Mouse (Mus musculus): Measurements from ENCODE around the gene Trim63. TPM values are rescaled to one million over a fixed set of nuclear protein-coding genes. Genes with fewer than 3 reads are reported as not detected.

Trim63 gene
- total and polyA plus RNA-seq, 2 experiments, result 0.09 TPM; not detected in 1

DNA sequence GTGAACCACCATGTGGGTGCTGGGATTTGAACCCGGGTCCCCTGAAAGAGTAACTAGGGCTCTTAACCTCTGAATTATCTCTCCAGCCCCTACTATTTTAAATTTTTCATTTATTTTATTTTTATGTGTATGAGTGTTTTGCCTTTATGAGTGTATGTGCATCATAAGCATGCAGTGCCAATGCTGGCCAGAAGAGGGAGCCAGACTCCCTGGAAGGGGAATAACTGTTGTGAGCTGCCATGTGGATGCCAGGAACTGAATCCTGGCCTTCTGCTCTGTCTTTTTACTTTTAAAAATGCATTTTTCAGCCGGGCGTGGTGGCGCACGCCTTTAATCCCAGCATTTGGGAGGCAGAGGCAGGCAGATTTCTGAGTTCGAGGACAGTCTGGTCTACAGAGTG, 2.0 kb upstream of the Trim63 start:
- no peak overlapping the region for H3K9ac ChIP-seq (ENCODE audit: low read depth, low read length)
- no peaks in the 10 kb centered on the region for H3K27me3 ChIP-seq (ENCODE audit: control insufficient read depth, insufficient read depth, low read length)
- TF ChIP-seq CTCF (IDR thresholded peaks at IDR 0.05; ENCODE audit: low read depth, low read length), result no peak; the same call in 1 of the 2 replicates
- TF ChIP-seq POLR2A (IDR thresholded peaks at IDR 0.05; ENCODE audit: extremely low read depth, insufficient read depth, low read length), result no peak
- no peaks in the 10 kb centered on the region for H3K79me2 ChIP-seq (ENCODE audit: control insufficient read depth, insufficient read depth, low read length)
- no peak for DNase-seq (ENCODE audit: extremely low read depth, low read depth, low spot score)
- H3K27ac ChIP-seq (replicated peaks; ENCODE audit: insufficient read depth, low read depth, low read length), result no peak overlapping the region
- no peak overlapping the region for H3K4me3 ChIP-seq (ENCODE audit: insufficient read depth, low read depth, low read length)
- peaks cover 2% of the 10 kb centered on the region; the same call in 1 of the 2 replicates for H3K4me1 ChIP-seq (ENCODE audit: control insufficient read depth, insufficient read depth, low read length)
- WGBS, result 95% methylated on average over 6 of the region's 6 CpGs
- H3K36me3 ChIP-seq (ENCODE audit: control insufficient read depth, insufficient read depth, low read length), result no peaks in the 10 kb centered on the region

DNA sequence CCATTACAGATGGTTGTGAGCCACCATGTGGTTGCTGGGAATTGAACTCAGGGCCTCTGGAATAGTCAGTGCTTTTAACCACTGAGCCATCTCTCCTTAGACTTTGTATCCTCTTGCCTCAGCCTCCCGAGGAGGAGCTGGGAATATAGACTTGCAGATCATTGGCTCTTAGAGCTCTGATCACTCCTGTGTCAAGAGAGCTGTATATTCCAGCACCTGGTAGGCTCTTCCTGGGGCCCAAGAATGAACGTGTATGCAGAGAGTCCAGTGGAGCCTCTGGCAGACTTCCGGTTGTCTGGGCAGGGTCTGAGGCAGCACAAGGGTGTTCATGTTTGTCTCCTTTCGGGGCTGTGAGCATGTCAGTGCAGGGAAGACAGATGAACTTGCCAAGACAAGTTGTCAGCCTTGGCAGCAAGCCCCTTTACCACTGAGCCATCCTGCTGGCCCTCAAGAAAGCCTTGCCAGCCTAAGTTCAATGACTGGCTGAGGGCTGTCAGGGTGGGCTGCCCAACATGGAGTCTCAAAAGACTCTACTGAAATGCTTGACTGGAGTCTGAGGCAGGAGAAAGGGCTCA, 752 bp upstream of the Trim63 start:
- 92% methylated on average over 4 of the region's 4 CpGs for WGBS
- Histone ChIP-seq H3K27me3 (ENCODE audit: control insufficient read depth, insufficient read depth, low read length) (no peaks in the 10 kb centered on the region), H3K79me2 (ENCODE audit: control insufficient read depth, insufficient read depth, low read length) (no peaks in the 10 kb centered on the region)

DNA sequence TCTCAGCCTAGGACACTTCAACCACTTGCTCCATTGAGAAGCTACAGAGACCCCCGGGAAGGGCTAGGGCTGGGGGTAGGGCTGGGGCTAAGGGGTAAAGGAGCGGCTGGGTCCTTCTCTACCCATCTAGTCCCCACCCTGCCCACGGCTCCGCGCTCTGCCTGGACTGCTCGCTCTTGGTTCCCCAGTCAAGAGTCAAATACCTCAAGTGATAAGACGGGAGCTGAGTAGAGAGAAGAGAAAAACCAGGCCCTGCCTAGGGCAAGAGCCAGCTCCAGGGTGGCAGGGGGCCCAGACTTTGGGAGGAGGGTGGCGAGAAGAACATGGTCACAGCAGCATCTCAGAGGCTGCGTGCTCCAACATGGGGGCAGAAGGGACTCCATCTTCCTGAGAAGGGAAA, 550 bp downstream of the Trim63 start:
- 73% methylated on average over 9 of the region's 9 CpGs for WGBS
- Histone ChIP-seq H3K4me3 (ENCODE audit: insufficient read depth, low read depth, low read length) (no peak overlapping the region), H3K27me3 (ENCODE audit: control insufficient read depth, insufficient read depth, low read length) (no peaks in the 10 kb centered on the region), H3K27ac (replicated peaks; ENCODE audit: insufficient read depth, low read depth, low read length) (no peak overlapping the region), H3K4me1 (ENCODE audit: control insufficient read depth, insufficient read depth, low read length) (no peaks in the 10 kb centered on the region), H3K36me3 (ENCODE audit: control insufficient read depth, insufficient read depth, low read length) (no peaks in the 10 kb centered on the region), H3K9ac (ENCODE audit: low read depth, low read length) (no peak overlapping the region), H3K79me2 (ENCODE audit: control insufficient read depth, insufficient read depth, low read length) (no peaks in the 10 kb centered on the region)
- TF ChIP-seq POLR2A (IDR thresholded peaks at IDR 0.05; ENCODE audit: extremely low read depth, insufficient read depth, low read length) (no peak), CTCF (IDR thresholded peaks at IDR 0.05; ENCODE audit: low read depth, low read length) (no peak)
- DNase-seq (ENCODE audit: extremely low read depth, low read depth, low spot score), result no peak

More for the DNA sequence above, 752 bp upstream of the Trim63 start:
- DNase-seq (ENCODE audit: extremely low read depth, low read depth, low spot score), result no peak
- no peak overlapping the region for H3K4me3 ChIP-seq (ENCODE audit: insufficient read depth, low read depth, low read length)
- peaks cover 2% of the 10 kb centered on the region; the same call in 1 of the 2 replicates for H3K4me1 ChIP-seq (ENCODE audit: control insufficient read depth, insufficient read depth, low read length)
- no peak overlapping the region for H3K9ac ChIP-seq (ENCODE audit: low read depth, low read length)
- no peak overlapping the region for H3K27ac ChIP-seq (replicated peaks; ENCODE audit: insufficient read depth, low read depth, low read length)
- H3K36me3 ChIP-seq (ENCODE audit: control insufficient read depth, insufficient read depth, low read length), result no peaks in the 10 kb centered on the region
- no peak for TF ChIP-seq CTCF (IDR thresholded peaks at IDR 0.05; ENCODE audit: low read depth, low read length)
- TF ChIP-seq POLR2A (IDR thresholded peaks at IDR 0.05; ENCODE audit: extremely low read depth, insufficient read depth, low read length), result no peak

DNA sequence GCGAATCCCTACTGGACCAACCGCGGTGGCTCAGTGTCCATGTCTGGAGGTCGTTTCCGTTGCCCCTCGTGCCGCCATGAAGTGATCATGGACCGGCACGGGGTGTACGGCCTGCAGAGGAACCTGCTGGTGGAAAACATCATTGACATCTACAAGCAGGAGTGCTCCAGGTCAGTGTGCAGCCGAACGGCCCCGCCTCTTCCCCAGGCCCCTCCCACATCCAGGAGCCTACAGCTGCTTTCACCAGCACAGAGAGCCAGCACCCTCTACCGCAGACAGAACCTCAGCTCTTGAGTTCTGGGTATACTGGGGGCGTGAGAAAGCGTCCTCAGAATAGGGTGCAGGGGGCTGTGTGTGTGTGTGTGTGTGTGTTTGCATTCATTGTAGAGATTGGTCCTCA, 1.5 kb downstream of the Trim63 start:
- H3K4me1 ChIP-seq (ENCODE audit: control insufficient read depth, insufficient read depth, low read length), result no peaks in the 10 kb centered on the region
- no peak for DNase-seq (ENCODE audit: extremely low read depth, low read depth, low spot score)

DNA sequence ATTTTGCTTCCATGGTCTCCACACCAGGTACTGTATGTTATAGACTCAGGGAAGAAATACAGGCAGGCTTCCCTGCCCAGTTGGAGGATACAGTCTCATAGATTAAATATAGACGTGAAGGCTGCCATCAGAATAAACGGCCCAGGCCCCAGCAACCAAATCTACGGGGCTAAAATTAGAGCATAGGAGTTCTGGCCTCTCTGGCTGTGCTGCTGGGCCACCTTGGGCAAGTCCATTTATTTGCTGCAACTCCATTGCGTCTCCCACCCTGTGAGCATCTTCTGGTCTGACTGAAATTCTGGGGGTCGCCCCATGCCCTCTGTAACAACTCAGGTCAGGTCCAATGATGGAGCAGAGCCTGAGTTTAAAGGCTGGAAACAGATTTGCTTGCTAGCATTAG, 4.2 kb downstream of the Trim63 start:
- Histone ChIP-seq H3K4me1 (ENCODE audit: control insufficient read depth, insufficient read depth, low read length) (no peaks in the 10 kb centered on the region), H3K36me3 (ENCODE audit: control insufficient read depth, insufficient read depth, low read length) (no peaks in the 10 kb centered on the region), H3K27me3 (ENCODE audit: control insufficient read depth, insufficient read depth, low read length) (no peaks in the 10 kb centered on the region), H3K27ac (replicated peaks; ENCODE audit: insufficient read depth, low read depth, low read length) (no peak overlapping the region), H3K4me3 (ENCODE audit: insufficient read depth, low read depth, low read length) (no peak overlapping the region), H3K9ac (ENCODE audit: low read depth, low read length) (no peak overlapping the region), H3K79me2 (ENCODE audit: control insufficient read depth, insufficient read depth, low read length) (no peaks in the 10 kb centered on the region)
- TF ChIP-seq CTCF (IDR thresholded peaks at IDR 0.05; ENCODE audit: low read depth, low read length) (no peak), POLR2A (IDR thresholded peaks at IDR 0.05; ENCODE audit: extremely low read depth, insufficient read depth, low read length) (no peak)
- WGBS, result 84% methylated on average over 5 of the region's 5 CpGs
- no peak for DNase-seq (ENCODE audit: extremely low read depth, low read depth, low spot score)

More for the DNA sequence above, 1.5 kb downstream of the Trim63 start:
- Histone ChIP-seq H3K4me3 (ENCODE audit: insufficient read depth, low read depth, low read length) (no peak overlapping the region), H3K9ac (ENCODE audit: low read depth, low read length) (no peak overlapping the region), H3K27ac (replicated peaks; ENCODE audit: insufficient read depth, low read depth, low read length) (no peak overlapping the region), H3K79me2 (ENCODE audit: control insufficient read depth, insufficient read depth, low read length) (no peaks in the 10 kb centered on the region), H3K27me3 (ENCODE audit: control insufficient read depth, insufficient read depth, low read length) (no peaks in the 10 kb centered on the region), H3K36me3 (ENCODE audit: control insufficient read depth, insufficient read depth, low read length) (no peaks in the 10 kb centered on the region)
- WGBS, result 42% methylated on average over 16 of the region's 16 CpGs
- TF ChIP-seq CTCF (IDR thresholded peaks at IDR 0.05; ENCODE audit: low read depth, low read length), result no peak
- no peak for TF ChIP-seq POLR2A (IDR thresholded peaks at IDR 0.05; ENCODE audit: extremely low read depth, insufficient read depth, low read length)

DNA sequence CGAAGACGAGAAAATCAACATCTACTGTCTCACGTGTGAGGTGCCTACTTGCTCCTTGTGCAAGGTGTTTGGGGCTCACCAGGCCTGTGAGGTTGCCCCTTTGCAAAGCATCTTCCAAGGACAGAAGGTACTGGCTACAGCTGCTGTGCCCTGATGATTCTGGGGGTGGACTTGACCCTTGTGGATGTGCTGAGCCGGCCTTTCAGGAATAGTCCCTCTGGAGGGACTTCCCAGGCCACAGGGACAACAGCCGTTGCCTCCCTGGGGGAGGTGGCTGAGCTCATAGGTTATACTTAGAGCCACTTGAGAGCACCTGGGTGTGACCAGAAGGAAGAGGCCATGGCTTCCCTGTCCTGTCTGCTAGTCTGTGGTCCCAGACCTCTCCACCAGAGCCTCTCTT, 4.8 kb downstream of the Trim63 start:
- no peaks in the 10 kb centered on the region for H3K79me2 ChIP-seq (ENCODE audit: control insufficient read depth, insufficient read depth, low read length)
- H3K27me3 ChIP-seq (ENCODE audit: control insufficient read depth, insufficient read depth, low read length), result no peaks in the 10 kb centered on the region
- WGBS, result 77% methylated on average over 5 of the region's 5 CpGs
- TF ChIP-seq CTCF (IDR thresholded peaks at IDR 0.05; ENCODE audit: low read depth, low read length) (no peak), POLR2A (IDR thresholded peaks at IDR 0.05; ENCODE audit: extremely low read depth, insufficient read depth, low read length) (no peak)
- no peak overlapping the region for H3K4me3 ChIP-seq (ENCODE audit: insufficient read depth, low read depth, low read length)
- no peak overlapping the region for H3K9ac ChIP-seq (ENCODE audit: low read depth, low read length)
- H3K36me3 ChIP-seq (ENCODE audit: control insufficient read depth, insufficient read depth, low read length), result no peaks in the 10 kb centered on the region
- no peak for DNase-seq (ENCODE audit: extremely low read depth, low read depth, low spot score)
- H3K27ac ChIP-seq (replicated peaks; ENCODE audit: insufficient read depth, low read depth, low read length), result no peak overlapping the region
- no peaks in the 10 kb centered on the region for H3K4me1 ChIP-seq (ENCODE audit: control insufficient read depth, insufficient read depth, low read length)
